Mouse (Mus musculus): ENCODE results near the gene Krtap1-5.

- TF ChIP-seq CTCF (conservative IDR thresholded peaks at IDR 0.05; ENCODE audit: insufficient read depth, insufficient read length, low read depth, low read length): peak; percentile 77
- TF ChIP-seq POLR2A (IDR thresholded peaks at IDR 0.05; ENCODE audit: low read depth, low read length): no peak
These were observed 6.7 kb downstream of the Krtap1-5 start for GRCm38 (mm10) chr11:99574106-99574505.

All from kidney, adult 2 months (tissue).